Mouse (Mus musculus) Muller cell, postnatal 12 days (primary cell): ENCODE data around the gene Ndufs1.
"Not testable (repeated sequence)": the region's sequence is repeated elsewhere in the genome, so short reads cannot be mapped to it uniquely, and the experiment has no call there.

Experiments used
- DNase-seq: peaks from one replicate; pipeline ENCODE4 v3.0.0-alpha.2; 2015; ENCODE audit errors: inconsistent ontology term

The Ndufs1 gene

DNA sequence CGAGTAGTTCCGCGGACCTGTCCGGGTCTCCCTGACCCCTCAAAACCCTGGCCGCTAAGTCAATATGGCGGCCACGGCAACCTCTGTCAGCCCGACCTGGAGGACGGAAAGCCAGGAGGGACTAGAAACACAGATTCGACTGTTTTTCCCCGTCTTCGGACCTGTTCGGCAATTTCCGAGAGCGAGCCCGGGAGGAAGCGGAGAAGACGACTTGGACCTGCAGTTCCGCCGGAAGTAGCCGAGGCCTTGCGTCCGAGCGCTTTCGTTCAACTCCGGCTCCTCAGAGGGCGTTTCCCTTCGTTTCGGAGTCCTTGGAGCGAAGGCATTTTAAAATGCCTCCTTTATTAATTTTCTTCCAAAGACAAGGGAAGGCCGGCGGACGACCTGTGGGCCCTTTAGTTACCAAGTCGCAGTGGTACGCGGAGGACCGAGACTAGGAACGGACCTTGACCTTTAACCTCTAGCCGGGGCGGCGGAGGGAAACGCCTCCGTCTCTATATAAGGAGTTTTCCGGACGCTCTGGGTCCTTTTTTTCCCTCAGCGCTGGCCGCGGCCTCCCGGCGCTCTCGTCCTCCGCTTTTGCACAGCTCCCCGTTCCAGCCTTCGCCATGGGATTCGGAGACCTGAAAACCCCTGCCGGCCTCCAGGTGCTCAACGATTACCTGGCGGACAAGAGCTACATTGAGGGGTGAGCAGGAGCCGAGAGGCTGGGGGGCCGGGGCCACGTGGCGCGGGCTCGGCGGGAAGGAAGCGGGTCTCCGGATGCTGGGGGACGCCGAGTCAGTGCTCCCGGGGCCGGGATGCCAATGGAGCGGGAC is at the start of gene Ndufs1, which contains the start of gene Eef1b2:
Gene Ndufs1, minus strand, starts transcription at position 230 of the 818 bp plus-strand sequence.
Gene Eef1b2, plus strand, starts transcription at position 222 of the 818 bp plus-strand sequence.
- DNase-seq, result peak; percentile 97

DNA sequence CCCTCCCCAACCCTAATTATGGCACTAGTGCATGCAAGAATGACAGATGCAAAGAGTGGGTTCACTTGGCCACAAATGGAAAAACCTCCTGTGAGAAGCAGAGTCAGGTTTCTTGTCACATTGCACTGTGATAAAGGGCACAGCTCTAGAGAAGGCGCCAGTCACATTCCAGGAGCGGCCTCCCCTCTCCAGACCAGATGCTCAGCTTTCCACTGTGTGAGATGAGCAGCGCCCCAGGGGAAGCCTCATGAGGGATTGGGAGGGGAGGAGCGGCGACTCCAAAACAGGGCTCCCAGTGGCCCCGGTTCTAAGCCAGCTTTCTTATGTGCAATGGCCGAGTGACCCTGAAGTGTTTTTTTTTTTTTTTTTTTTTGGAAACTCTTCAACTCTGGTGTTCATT is 49.3 kb upstream of the Ndufs1 start:
- DNase-seq, result no peak

DNA sequence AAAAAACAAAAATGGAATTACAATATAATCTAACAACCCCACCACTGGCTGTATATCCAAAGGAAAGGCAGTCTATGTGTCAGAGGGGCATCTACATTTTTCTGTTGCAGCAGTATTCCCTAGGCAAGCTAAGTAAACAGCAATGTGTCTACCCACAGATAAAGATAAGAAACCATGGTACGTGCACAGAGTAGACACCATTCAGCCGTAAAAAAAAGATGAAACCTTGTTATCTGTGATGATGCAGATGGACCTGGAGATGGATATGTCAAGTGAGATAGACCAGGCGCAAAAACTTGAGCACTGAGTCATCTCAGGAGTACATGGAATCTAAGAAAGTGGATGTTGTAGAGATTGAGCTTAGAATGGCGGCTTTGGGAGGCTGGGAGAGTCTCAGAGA is 48.4 kb upstream of the Ndufs1 start:
- no peak for DNase-seq

- no peak for DNase-seq
Observed at GRCm38 (mm10) chr1:63219277-63219676, 42.6 kb upstream of the Ndufs1 start.

GRCm38 (mm10) chr1:63214631-63215030 is 38.0 kb upstream of the Ndufs1 start:
- no peak for DNase-seq

DNA sequence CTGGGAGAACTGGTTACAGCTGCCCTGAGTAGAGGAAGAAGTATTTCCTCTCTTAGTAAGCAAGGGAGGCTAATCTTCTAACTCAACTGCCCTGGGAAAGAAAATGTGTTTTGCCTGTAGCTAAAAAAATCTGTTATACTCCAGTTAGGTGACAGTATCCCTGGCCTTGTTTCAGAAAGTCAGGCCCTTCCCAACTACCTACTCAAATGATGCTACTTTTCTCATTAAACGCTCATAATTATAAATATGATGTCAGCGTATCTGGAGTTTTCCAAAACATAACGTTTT is 37.6 kb upstream of the Ndufs1 start, which contains the start of gene Gpr1:
Gene Gpr1, minus strand, starts transcription at position 273 of the 288 bp plus-strand sequence.
- no peak for DNase-seq

GRCm38 (mm10) chr1:63213478-63214270 is 37.0 kb upstream of the Ndufs1 start:
- DNase-seq, result no peak

DNA sequence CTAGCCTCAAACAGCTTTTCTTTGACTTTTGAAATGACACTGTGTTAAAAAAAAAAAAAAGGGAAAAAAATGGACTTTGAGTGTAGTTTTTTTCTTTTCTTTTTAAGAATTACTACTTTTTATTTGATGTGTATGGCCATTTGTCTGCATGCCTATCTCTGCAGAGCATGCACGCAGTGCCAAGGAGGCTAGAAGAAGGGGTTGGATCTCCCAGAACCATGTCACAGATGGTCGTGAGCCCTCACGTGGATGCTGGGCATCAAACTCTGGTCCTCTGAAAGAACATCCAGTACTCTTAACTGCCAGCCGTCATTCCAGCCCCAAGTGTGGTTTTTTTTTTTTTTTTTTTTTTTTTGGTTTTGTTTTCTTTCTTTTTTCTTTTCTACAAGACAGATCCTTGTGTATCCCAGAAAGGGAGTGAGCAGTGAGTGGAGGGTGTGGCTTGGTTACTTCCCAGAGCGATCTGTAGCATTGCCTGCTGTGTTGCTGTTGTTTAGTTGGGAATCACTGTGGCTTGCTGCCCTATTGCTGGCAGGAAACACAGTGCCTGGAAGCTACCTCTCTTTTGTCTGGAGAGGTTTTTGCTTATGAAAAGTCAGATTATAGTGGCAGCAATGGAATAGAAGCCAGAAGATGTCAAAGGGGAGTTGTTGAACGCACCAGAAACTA is 33.4 kb upstream of the Ndufs1 start:
- DNase-seq, result no peak

DNA sequence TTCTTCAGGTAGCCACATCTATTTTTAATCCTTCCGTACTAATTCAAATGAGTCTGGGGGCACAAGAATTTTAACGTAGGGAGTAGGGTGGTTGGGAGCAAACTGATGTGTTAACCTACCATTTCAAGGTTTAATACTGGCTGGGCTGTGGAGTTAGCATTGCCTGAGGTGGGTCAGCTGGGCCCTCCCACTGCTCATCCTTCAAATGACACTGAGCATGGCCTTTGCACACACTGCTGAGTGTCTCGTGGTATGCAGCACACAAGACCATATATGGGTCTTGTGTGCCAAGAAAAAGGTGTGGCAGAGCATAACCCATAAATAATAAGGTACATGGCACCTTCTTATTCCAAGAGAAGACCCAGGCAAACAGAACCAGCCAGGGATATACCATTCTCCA is 31.0 kb upstream of the Ndufs1 start:
- DNase-seq, result no peak

GRCm38 (mm10) chr1:63204660-63205394 is 28.2 kb upstream of the Ndufs1 start:
- no peak for DNase-seq

- peak; percentile 22 for DNase-seq
Observed at GRCm38 (mm10) chr1:63203950-63204659, 27.5 kb upstream of the Ndufs1 start.

GRCm38 (mm10) chr1:63203471-63203870 is 26.8 kb upstream of the Ndufs1 start:
- no peak for DNase-seq

DNA sequence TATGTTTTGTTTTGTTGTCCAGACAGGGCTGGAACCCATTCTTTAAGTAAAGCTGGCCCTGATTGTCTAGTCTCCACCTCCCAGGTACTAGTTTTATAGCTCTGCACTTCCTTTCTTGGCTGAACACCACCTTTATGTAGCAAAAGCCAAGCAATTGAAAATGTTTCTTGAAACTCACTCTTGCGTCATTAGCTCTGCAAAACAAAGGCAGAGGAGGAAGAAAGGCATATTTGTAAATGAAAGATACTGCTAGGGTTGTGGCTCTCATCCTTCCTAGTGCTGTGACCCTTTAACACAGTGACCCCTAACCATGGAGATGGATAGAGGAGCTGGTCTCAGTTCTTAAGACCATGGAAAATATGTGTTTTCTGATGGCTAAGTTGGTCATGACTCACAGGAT is 25.0 kb upstream of the Ndufs1 start:
- DNase-seq, result no peak

DNA sequence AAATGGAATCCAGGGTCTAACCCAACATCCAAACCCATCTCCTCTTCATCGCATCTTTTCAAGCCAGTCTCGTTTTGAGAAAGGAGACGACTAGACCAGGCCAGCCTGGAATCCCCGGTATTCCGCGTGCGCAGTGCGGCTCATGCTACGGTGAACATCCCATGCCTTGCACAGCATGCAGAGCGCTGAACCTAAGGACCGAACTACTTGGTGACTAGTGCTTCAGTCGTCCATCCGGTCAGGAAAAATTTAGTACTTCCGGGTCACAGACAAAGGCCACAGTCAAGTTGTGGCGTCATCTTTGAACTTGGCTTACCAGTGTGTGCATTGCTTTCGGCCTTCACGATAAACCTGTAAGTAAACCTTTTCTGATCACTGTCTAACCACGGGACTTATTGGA is 23.7 kb upstream of the Ndufs1 start:
- no peak for DNase-seq

- DNase-seq, result no peak
Observed at GRCm38 (mm10) chr1:63199387-63199786, 22.8 kb upstream of the Ndufs1 start.

DNA sequence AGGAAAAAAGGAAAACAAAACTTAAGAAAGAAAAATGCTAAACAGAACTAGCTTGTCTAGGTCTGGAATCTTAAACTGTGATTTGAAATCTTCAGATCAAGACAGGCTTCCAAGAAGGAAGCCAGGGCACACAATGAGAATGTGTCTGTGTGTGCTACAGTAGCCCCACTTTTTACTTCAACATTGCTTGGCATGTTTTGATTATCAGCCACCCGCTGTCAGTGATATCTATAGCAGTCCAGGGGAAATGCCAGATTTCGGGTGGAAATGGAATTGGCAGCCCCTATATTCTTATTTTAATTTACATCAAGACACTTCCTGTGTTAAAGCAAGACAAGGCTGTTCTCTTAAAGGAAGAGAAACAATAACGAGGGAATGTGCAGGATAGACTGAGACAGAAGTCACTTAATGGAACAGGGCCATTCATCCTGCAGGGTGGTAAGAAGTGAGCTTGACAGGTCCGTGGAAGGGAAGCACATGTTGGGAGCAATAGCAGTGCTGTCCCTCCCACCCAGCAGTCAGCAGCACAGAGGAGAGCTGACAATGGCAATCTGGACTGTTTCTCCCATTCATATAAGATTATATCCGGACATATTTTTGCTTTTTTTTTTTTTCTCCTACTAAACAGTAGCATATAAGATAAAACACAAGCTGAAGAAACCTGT is 19.3 kb upstream of the Ndufs1 start:
- DNase-seq, result no peak

DNA sequence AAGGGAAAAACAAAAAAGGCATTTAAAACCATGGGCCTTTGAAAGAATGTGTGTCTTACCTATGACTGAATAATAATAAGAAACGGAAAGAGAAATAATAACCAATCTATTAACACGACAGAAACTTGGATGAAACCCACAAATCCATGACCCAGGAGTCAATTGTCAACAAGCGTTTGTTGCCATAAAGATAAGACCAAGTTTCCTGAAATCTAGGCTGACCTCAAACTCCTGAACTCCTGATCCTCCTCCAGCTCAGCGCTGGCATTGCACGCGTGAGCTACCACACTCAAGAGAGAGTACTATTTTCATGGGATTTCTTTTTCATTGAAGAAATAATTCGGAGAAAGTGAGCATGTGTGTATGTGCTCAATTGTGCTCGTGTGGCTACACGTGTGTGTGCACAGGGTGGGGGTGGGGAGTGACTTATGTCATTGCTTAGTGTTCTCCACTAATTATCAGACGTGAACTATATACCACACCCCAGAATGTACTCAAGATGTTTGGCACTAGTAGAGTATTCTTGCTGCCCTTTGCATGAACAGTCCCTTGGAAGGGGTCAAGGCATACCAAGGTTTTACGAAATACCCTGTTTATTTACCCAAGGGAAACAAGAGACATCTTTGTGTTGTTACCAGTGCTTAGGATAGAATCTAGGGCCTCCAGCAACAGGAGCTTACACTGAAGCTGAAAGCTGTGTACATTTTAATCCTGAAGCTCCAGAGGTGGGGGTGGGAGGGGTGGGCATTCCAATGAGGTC is 15.9 kb upstream of the Ndufs1 start:
- DNase-seq, result no peak

DNA sequence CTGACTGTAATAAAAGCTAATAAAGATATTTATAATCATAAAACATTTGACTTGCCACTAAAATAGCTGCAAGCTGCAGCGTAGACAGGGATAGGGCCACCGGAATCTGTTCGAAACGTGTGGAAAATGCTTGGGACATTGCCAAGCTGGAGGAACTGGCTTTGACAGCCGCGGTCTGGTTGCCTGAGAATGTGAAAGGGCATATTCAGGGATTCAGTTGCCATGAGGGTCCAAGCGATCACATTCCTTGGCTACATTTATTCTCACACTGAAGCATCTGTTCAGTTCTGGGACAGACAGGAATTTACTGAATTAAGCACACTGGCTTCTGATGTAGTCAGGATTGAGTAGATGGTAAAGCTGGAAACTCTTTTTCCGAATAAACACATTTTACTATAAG is 14.2 kb upstream of the Ndufs1 start:
- peak; percentile 19 for DNase-seq

DNA sequence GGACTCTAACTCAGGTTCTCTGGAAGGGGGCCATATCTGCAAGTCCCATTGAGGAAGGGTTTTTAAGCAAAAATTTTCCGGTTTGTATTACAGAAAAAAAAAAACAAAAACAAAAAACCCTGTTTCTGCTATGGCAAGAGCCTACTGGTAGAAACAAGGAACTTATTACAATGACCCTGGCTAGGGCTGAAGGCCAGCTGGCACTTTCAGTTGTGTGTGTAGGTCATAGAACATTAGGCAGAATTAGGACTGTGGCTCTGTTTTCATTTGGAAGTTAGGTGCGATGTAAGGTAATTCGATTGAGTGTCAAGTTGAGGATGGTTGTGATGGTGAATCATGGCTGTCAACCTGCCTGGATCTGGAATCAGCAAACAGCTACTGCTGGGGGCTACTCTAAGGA is 11.9 kb upstream of the Ndufs1 start:
- no peak for DNase-seq

DNA sequence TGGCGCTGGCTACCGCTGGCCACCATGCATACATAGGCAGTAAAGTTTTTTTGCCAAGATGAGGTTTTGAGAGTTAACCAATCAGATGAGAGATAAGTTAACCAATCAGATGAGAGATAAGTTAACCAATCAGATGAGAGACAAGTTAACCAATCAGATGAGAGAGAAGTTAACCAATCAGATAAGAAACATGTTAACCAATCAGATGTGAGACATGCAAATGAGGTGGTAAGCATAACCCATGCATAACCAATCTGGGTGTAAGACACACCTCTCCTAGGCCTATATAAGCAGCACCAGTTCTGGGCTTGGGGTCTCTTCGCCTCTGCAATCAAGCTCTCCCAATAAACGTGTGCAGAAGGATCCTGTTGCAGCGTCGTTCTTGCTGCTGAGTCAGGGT is 8.8 kb upstream of the Ndufs1 start:
- DNase-seq, result not testable (repeated sequence)
